Mouse (Mus musculus) bone marrow macrophage, adult 2 months (primary cell): ENCODE measurements at regions not wholly inside any gene's neighbourhood (a gene's known extent, or its start where the extent isn't known, plus 50 kb on each side); places are given as distances from the start of the nearest gene placed in this dataset.

Experiments
- CTCF ChIP-seq: IDR thresholded peaks from 2 replicates; pipeline ENCODE4 v1.5.1; 2012; ENCODE audit warnings: low read depth, mild to moderate bottlenecking, low read length, moderate library complexity
- POLR2A ChIP-seq: IDR thresholded peaks from 2 replicates; pipeline ENCODE4 v1.6.1; 2012; ENCODE audit warnings: mild to moderate bottlenecking, low read depth, low read length, borderline replicate concordance

- no peak for TF ChIP-seq CTCF
- no peak for TF ChIP-seq POLR2A
Observed at GRCm38 (mm10) chr11:114175437-114176131, 108.7 kb upstream of the Sdk2 start.
